Mouse (Mus musculus) liver, embryonic 14.5 days (tissue): ENCODE measurements at regions not wholly inside any gene's neighbourhood (a gene's known extent, or its start where the extent isn't known, plus 50 kb on each side); places are given as distances from the start of the nearest gene placed in this dataset.

Experiments used
- CTCF ChIP-seq: IDR thresholded peaks from 2 replicates; pipeline ENCODE4 v1.5.1; 2016; ENCODE audit warnings: antibody characterized with exemption, low read depth, control low read depth
- EP300 ChIP-seq: IDR thresholded peaks from 2 replicates; pipeline ENCODE4 v1.6.1; 2016; ENCODE audit warnings: antibody characterized with exemption, low read depth

DNA sequence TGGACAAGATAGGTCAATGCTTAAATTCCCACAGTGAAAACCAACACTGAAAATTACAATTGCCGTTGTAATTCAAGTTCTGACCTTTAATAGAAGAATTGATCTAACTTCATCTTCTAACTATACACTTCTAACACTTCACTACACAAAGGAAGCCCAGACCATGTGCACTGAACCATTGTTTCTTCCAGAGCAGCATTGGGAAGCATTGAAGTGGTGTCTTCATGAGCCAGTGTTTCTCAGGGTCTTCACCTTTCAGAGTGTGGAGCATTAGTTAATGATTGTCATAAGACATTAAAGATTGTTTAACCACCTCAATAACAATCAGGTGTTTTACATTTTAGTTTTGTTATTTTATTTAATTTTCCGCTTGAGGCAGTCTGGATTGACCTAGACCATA is 61.0 kb downstream of the Gm10192 start:
- TF ChIP-seq CTCF (no peak), EP300 (no peak)
